Mouse (Mus musculus) intestine, embryonic 14.5 days (tissue): ENCODE results near the gene Ccdc61. TPM values are rescaled to one million over a fixed set of nuclear protein-coding genes. Genes with fewer than 3 reads are reported as not detected.

Experiments used
- ATAC-seq: fragments of 200-750 bp; cut with Nextera tagmentation; replicated peaks from 2 replicates; pipeline ENCODE4 v1.8.0; 2017; ENCODE audit warnings: low read depth, moderate number of reproducible peaks, moderate TSS enrichment, moderate library complexity; ENCODE audit not compliant: low FRiP score, low TSS enrichment
- DNase-seq: peaks from one replicate; pipeline ENCODE4 v3.0.0-alpha.2; 2018; ENCODE audit warnings: low spot score
- H3K27ac ChIP-seq: fragments of 300-500 bp; sonication (generic); 2 replicates; pipeline ENCODE4 v1.5.1; 2014; ENCODE audit warnings: low read depth, mild to moderate bottlenecking, control low read depth
- H3K27me3 ChIP-seq: fragments of 300-500 bp; sonication (generic); replicated peaks from 2 replicates; pipeline ENCODE4 v1.6.1; 2014; ENCODE audit warnings: low read length, control low read depth; ENCODE audit not compliant: control insufficient read depth, insufficient read depth
- H3K36me3 ChIP-seq: fragments of 300-500 bp; sonication (generic); 2 replicates; pipeline ENCODE4 v1.6.1; 2014; ENCODE audit warnings: low read length, control low read depth; ENCODE audit not compliant: control insufficient read depth, insufficient read depth
- H3K4me1 ChIP-seq: fragments of 300-500 bp; sonication (generic); replicated peaks from 2 replicates; pipeline ENCODE4 v1.6.1; 2014; ENCODE audit warnings: low read length, control low read depth, mixed read lengths; ENCODE audit not compliant: control insufficient read depth, insufficient read depth
- H3K4me2 ChIP-seq: fragments of 300-500 bp; sonication (generic); 2 replicates; pipeline ENCODE4 v1.6.1; 2014; ENCODE audit warnings: low read length
- H3K4me3 ChIP-seq: fragments of 300-500 bp; sonication (generic); 2 replicates; pipeline ENCODE4 v1.5.1; 2014; ENCODE audit warnings: low read depth, low read length, control low read depth, mixed read lengths
- H3K9ac ChIP-seq: fragments of 300-500 bp; sonication (generic); 2 replicates; pipeline ENCODE4 v1.6.1; 2014; ENCODE audit warnings: mild to moderate bottlenecking, low read length
- H3K9me3 ChIP-seq: fragments of 300-500 bp; sonication (generic); 2 replicates; pipeline ENCODE4 v1.6.1; 2016; ENCODE audit warnings: low read length, control low read depth; ENCODE audit not compliant: control insufficient read depth
- WGBS: fragments of 180-500 bp; shearing (Covaris S2); extraction: QIAGEN DNeasy Blood & Tissue Kit; methylation state at CpG from one replicate; pipeline ENCODE4 v1.1.7; 2014; 5-methylcytosine and 5-hydroxymethylcytosine counted together
- polyA plus RNA-seq: library from polyadenylated mRNA; unstranded; fragments of >200 nt; fragmentation: Nextera tagmentation; extraction: Ambion mirVana; gene quantifications from 2 replicates; pipeline ENCODE4 v1.2.1, GENCODE M21; 2014

Ccdc61 gene
- polyA plus RNA-seq, 1 experiment from 2014 or later: 21.7 TPM

DNA sequence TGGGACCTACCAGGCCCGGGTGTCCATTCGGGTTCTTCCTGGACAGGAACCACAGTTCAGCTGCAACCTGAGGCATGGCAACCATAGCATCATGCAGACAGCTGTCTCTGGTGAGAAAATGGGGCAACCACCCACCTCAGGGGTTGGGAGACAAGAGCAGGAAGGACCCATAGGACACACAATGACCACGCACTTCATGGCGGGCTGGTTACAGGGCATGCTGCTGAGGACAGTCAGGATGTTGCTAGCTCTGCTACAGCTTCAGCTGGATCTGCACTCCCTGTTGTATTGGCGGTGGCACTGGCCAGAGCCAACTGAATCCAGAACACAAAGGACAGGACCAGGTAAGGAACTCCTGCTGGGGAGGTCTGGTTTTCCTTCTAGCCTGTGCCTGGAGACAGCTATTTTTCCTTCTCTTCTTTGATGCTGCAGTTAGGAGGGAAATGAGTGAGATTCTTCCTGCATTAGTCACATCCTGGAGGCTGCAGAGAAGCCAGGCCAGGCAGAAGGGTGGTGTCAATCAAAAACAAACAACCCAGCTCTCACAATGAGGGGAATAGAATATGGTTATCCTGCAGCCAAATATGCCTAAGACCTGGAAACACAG is 51.8 kb downstream of the Ccdc61 start:
- peak; percentile 50; the same call in 1 of the 2 replicates for ATAC-seq
- H3K27me3 ChIP-seq: no peaks in the 10 kb centered on the region
- peak overlapping the region; percentile 64; the same call in 1 of the 2 replicates for H3K27ac ChIP-seq
- no peaks in the 10 kb centered on the region for H3K36me3 ChIP-seq
- no peak overlapping the region for H3K4me2 ChIP-seq
- no peaks in the 10 kb centered on the region for H3K9me3 ChIP-seq
- DNase-seq: no peak
- WGBS: 76% methylated on average over 5 of the region's 5 CpGs
- H3K4me1 ChIP-seq: peaks cover 9% of the 10 kb centered on the region
- H3K4me3 ChIP-seq: no peak overlapping the region
- H3K9ac ChIP-seq: no peak overlapping the region

DNA sequence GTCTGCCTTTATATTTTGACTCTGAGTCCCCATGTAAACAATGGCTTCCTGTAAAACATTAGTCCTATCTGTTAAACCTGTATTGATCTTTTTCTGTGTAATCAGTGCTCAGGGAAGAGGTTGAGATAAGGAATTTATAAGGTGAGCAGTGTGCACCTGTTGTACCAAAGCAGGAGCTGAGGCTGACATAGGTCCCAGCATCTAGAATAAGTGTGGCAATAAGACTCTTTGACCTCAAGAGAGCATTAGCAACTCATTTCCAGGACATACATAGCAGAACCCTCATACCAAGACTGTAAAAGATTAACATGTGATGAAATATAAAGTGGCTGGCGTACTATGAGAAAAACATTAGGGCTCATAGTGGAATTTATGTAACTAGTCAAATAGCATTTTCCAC is 61.8 kb downstream of the Ccdc61 start:
- Histone ChIP-seq H3K27ac (no peak overlapping the region), H3K27me3 (no peaks in the 10 kb centered on the region), H3K4me1 (0 out of 2 replicates have a peak, but pooled peaks cover 6% of the 10 kb centered on the region), H3K36me3 (no peaks in the 10 kb centered on the region), H3K4me2 (no peak overlapping the region), H3K9ac (no peak overlapping the region), H3K9me3 (no peaks in the 10 kb centered on the region), H3K4me3 (no peak overlapping the region)
- 79% methylated on average over 1 of the region's 1 CpGs for WGBS
- ATAC-seq (no peak; the same call in 1 of the 2 replicates), DNase-seq (no peak)

DNA sequence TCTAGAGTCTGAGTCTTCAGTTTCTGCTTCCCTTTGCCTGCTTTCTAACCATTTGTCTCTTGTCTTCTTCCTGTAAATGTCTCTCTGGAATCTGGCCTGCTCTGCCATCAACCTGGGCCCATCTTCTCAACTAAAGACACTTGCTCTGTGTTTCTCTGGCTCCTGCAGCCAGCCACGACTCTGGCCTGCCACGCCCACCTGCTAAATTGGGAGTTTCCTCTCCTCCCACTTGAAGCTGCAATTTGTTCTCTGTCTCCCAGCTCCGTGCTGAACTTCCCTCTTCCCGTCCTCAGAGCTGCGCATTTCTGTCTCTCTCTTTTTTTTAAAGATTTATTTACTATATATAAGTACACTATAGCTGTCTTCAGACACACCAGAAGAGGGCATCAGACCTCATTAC is 65.4 kb downstream of the Ccdc61 start:
- no peak overlapping the region for H3K4me3 ChIP-seq
- no peak overlapping the region for H3K4me2 ChIP-seq
- no peaks in the 10 kb centered on the region for H3K9me3 ChIP-seq
- WGBS: 27% methylated on average over 5 of the region's 5 CpGs
- no peak overlapping the region for H3K9ac ChIP-seq
- DNase-seq (no peak), ATAC-seq (no peak)
- H3K27me3 ChIP-seq: no peaks in the 10 kb centered on the region
- H3K36me3 ChIP-seq: no peaks in the 10 kb centered on the region
- H3K4me1 ChIP-seq: peaks cover 16% of the 10 kb centered on the region; the same call in 1 of the 2 replicates
- H3K27ac ChIP-seq: no peak overlapping the region

DNA sequence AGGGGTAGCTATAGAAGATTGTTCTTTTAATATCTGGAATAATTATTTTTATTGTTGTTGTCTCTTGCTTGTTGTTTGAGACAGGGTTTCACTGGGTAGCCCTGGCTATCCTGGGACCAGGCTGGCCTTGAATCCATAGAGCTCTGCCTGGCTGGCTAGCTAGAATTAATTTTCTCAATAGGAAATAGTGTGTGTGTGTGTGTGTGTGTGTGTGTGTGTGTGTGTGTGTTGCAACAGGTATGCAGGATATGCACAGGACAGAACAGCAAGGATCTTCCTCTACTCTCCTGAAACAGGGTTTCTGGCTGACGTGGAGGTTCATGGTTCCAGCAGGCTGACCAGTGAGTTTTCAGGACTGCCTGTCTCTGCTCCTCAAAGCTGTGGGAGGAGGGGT is 69.0 kb downstream of the Ccdc61 start:
- H3K9me3 ChIP-seq: no peaks in the 10 kb centered on the region
- H3K27ac ChIP-seq: peak overlapping the region; percentile 73; the same call in 1 of the 2 replicates
- no peak overlapping the region for H3K9ac ChIP-seq
- no peaks in the 10 kb centered on the region for H3K27me3 ChIP-seq
- WGBS: 94% methylated on average over 1 of the region's 1 CpGs
- ATAC-seq (no peak), DNase-seq (no peak)
- peak overlapping the region; percentile 25 for H3K4me3 ChIP-seq
- no peaks in the 10 kb centered on the region for H3K36me3 ChIP-seq
- peak overlapping the region; percentile 49 for H3K4me2 ChIP-seq
- peaks cover 10% of the 10 kb centered on the region; the same call in 1 of the 2 replicates for H3K4me1 ChIP-seq

Other genes with a start within 250 kb of the Ccdc61 start
- not detected in 2 replicates for gene Psg20, start 224.2 kb downstream of the Ccdc61 start, polyA plus RNA-seq
- gene Psg22, start 192.3 kb downstream of the Ccdc61 start, polyA plus RNA-seq: not detected in 2 replicates
- not detected in 2 replicates for gene Psg19, start 111.9 kb downstream of the Ccdc61 start, polyA plus RNA-seq
- 0.27 TPM in 1 of 2 replicates, not detected in the other for gene Psg17, start 88.8 kb downstream of the Ccdc61 start, polyA plus RNA-seq
- gene Mill2, start 70.4 kb downstream of the Ccdc61 start, polyA plus RNA-seq: 0.62 and 1.1 TPM in 2 replicates
- gene Pglyrp1, start 39.1 kb downstream of the Ccdc61 start, polyA plus RNA-seq: 17.7 and 26.7 TPM in 2 replicates
- 0.66 and 0.75 TPM in 2 replicates for gene Nova2, start 15.5 kb upstream of the Ccdc61 start, polyA plus RNA-seq
- gene Nanos2, start 77.0 kb upstream of the Ccdc61 start, polyA plus RNA-seq: not detected in 2 replicates
- gene Mypop, start 80.8 kb upstream of the Ccdc61 start, polyA plus RNA-seq: 2.8 and 3.2 TPM in 2 replicates
- gene Irf2bp1, start 93.6 kb upstream of the Ccdc61 start, polyA plus RNA-seq: 29.5 and 29.6 TPM in 2 replicates
- 21.6 and 21.9 TPM in 2 replicates for gene Foxa3, start 113.1 kb upstream of the Ccdc61 start, polyA plus RNA-seq
- gene Sympk, start 114.0 kb upstream of the Ccdc61 start, polyA plus RNA-seq: 23.9 and 26.1 TPM in 2 replicates
- not detected in 2 replicates for gene Rsph6a, start 144.3 kb upstream of the Ccdc61 start, polyA plus RNA-seq
- gene Dmwd, start 165.8 kb upstream of the Ccdc61 start, polyA plus RNA-seq: 15.8 and 16.0 TPM in 2 replicates
- 57.4 and 60.0 TPM in 2 replicates for gene Dmpk, start 173.4 kb upstream of the Ccdc61 start, polyA plus RNA-seq
- gene Six5, start 184.2 kb upstream of the Ccdc61 start, polyA plus RNA-seq: 15.7 and 15.8 TPM in 2 replicates
- 3.7 and 4.7 TPM in 2 replicates for gene Gm4969, start 208.0 kb upstream of the Ccdc61 start, polyA plus RNA-seq
- gene Fbxo46, start 209.4 kb upstream of the Ccdc61 start, polyA plus RNA-seq: 8.1 and 8.8 TPM in 2 replicates
- 10.1 and 11.0 TPM in 2 replicates for gene Qpctl, start 238.9 kb upstream of the Ccdc61 start, polyA plus RNA-seq
- 166 and 167 TPM in 2 replicates for gene Snrpd2, start 239.3 kb upstream of the Ccdc61 start, polyA plus RNA-seq